Mouse (Mus musculus): ENCODE results near the gene Spc24.

The Spc24 gene

GRCm38 (mm10) chr9:21715298-21715697 lies 44.8 kb downstream of the Spc24 start:
- DNase-seq (ENCODE audit: low read depth, low spot score), result no peak

DNA sequence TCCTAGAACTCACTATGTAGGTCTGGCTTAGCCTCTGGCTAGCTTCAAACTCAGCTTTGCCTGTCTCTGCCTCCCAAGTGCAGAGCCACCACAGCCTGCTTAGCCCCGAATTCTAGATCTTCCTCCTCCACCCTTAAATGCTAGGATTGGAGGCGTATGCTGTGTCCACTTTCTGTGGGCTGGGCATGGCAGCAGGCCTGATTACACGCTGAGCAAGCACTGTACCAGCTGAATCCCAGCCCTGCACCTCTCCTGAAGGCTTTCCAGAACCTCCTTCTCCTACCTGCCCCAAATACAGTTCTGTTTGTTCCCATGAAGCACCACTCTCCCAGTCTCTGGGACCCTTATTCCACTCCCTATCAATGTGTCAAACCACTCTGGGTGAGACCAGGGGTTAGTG lies 50.8 kb downstream of the Spc24 start:
- DNase-seq (ENCODE audit: low read depth, low spot score), result no peak

- DNase-seq (ENCODE audit: low read depth, low spot score), result no peak
Measured at GRCm38 (mm10) chr9:21706586-21707265, 53.4 kb downstream of the Spc24 start.

DNA sequence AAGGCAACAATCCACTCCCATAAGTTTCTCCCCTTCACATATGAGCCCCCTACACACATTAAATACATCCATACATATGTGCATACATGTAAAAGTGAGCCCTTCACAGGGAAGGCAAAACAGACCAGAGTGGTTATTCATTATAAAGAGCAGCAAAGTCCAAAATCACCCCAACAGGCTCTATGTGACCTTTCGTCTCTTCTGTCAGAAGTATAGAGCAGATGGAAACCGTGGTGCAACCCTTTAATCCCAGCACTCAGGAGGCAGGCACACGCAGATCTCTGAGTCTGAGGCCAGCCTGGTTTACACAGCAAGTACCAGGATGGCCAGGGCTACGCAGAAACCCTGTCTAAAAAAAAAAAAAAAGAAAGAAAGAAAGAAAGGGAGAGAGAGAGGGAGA lies 54.0 kb downstream of the Spc24 start:
- DNase-seq (ENCODE audit: low read depth, low spot score), result no peak
